Mouse (Mus musculus) CH12.LX (cell line): ENCODE measurements around the gene Shc2. TPM values are rescaled to one million over a fixed set of nuclear protein-coding genes. Genes with fewer than 3 reads are reported as not detected.

ENCODE experiments used
- DNase-seq: peaks from one replicate; pipeline ENCODE4 v3.0.0-alpha.2; 2013; ENCODE audit errors: extremely low read depth
- H3K27ac ChIP-seq: 2 replicates; pipeline ENCODE4 v1.5.1; 2012; ENCODE audit warnings: low read depth, mild to moderate bottlenecking, control low read depth, moderate library complexity; ENCODE audit not compliant: insufficient read depth
- H3K27me3 ChIP-seq: replicated peaks from 2 replicates; pipeline ENCODE3; 2012; ENCODE audit warnings: inconsistent platforms
- H3K36me3 ChIP-seq, 2 experiments: replicated peaks in 1 of 2; 2 replicates each; pipeline versions ENCODE3 to v1.6.1; 2012; ENCODE audit warnings: inconsistent platforms in 1 of 2, low read length in 1 of 2, mild to moderate bottlenecking in 1 of 2, mixed read lengths in 1 of 2, moderate library complexity in 1 of 2; ENCODE audit not compliant: control insufficient read depth in 1 of 2, insufficient read depth in 1 of 2
- H3K4me1 ChIP-seq, 2 experiments: 2 replicates each; pipeline ENCODE4 v1.6.1; 2012; ENCODE audit warnings: inconsistent platforms in 1 of 2, moderate library complexity in 1 of 2; ENCODE audit not compliant: insufficient read depth in 2 of 2, control insufficient read depth in 1 of 2
- H3K4me2 ChIP-seq: 2 replicates; pipeline ENCODE4 v1.6.1; 2012; ENCODE audit warnings: low read depth, mild to moderate bottlenecking, control low read depth; ENCODE audit not compliant: poor library complexity, insufficient read depth, severe bottlenecking
- H3K4me3 ChIP-seq, 3 experiments: fragments of 150-350 bp in 1 of 3; sonication (generic) in 1 of 3; replicated peaks in 1 of 3; 2 replicates each; pipeline versions ENCODE3 to v1.5.1; 2011 to 2012; ENCODE audit warnings: low read depth in 2 of 3, low read length in 2 of 3, mild to moderate bottlenecking in 2 of 3, moderate library complexity in 2 of 3, control low read depth in 1 of 3, improper control_type of control experiment in 1 of 3, inconsistent platforms in 1 of 3, mixed read lengths in 1 of 3; ENCODE audit not compliant: poor library complexity in 1 of 3
- H3K79me2 ChIP-seq: replicated peaks from 2 replicates; pipeline ENCODE4 v1.6.1; 2012; ENCODE audit warnings: mild to moderate bottlenecking, moderate library complexity; ENCODE audit not compliant: control insufficient read depth, poor library complexity, insufficient read depth, severe bottlenecking; ENCODE audit errors: extremely low read depth
- H3K9ac ChIP-seq: 2 replicates; pipeline ENCODE4 v1.6.1; 2012; ENCODE audit warnings: low read depth, mild to moderate bottlenecking, control low read depth, moderate library complexity; ENCODE audit not compliant: insufficient read depth
- H3K9me3 ChIP-seq: replicated peaks from 2 replicates; pipeline ENCODE3; 2012; ENCODE audit warnings: low read length, inconsistent platforms, mixed read lengths
- CHD1 ChIP-seq: IDR thresholded peaks from 2 replicates; pipeline ENCODE4 v1.6.1; 2012; ENCODE audit warnings: low read depth, low read length, improper control_type of control experiment, inconsistent platforms
- CTCF ChIP-seq, 2 experiments: IDR thresholded peaks in 1 of 2; conservative IDR thresholded peaks in 1 of 2; 2 replicates each; pipeline ENCODE4 v1.5.1; 2011 to 2012; ENCODE audit warnings: low read depth in 2 of 2, low read length in 2 of 2, improper control_type of control experiment in 1 of 2, inconsistent platforms in 1 of 2, mild to moderate bottlenecking in 1 of 2, moderate library complexity in 1 of 2
- ETS1 ChIP-seq: conservative IDR thresholded peaks from 2 replicates; pipeline ENCODE4 v1.6.1; 2012; ENCODE audit warnings: low read depth, mild to moderate bottlenecking, inconsistent platforms, low read length, improper control_type of control experiment, moderate library complexity
- HCFC1 ChIP-seq: IDR thresholded peaks from 2 replicates; pipeline ENCODE4 v1.6.1; 2012; ENCODE audit warnings: low read depth, mild to moderate bottlenecking, inconsistent platforms, low read length, improper control_type of control experiment
- JUN ChIP-seq: IDR thresholded peaks from 2 replicates; pipeline ENCODE4 v1.6.1; 2011; ENCODE audit warnings: low read depth, mild to moderate bottlenecking, low read length, improper control_type of control experiment, moderate library complexity; ENCODE audit not compliant: insufficient read depth
- KAT2A ChIP-seq: IDR thresholded peaks from 2 replicates; pipeline ENCODE4 v1.6.1; 2012; ENCODE audit warnings: low read length, improper control_type of control experiment, inconsistent platforms; ENCODE audit not compliant: insufficient replicate concordance
- MAFK ChIP-seq: IDR thresholded peaks from 2 replicates; pipeline ENCODE4 v1.6.1; 2011; ENCODE audit warnings: low read length, improper control_type of control experiment; ENCODE audit not compliant: insufficient replicate concordance
- MAX ChIP-seq: IDR thresholded peaks from 2 replicates; pipeline ENCODE4 v1.6.1; 2011; ENCODE audit warnings: low read length, improper control_type of control experiment
- MAZ ChIP-seq: IDR thresholded peaks from 2 replicates; pipeline ENCODE4 v1.6.1; 2012; ENCODE audit warnings: low read depth, mild to moderate bottlenecking, inconsistent platforms, low read length, improper control_type of control experiment, moderate library complexity
- MEF2A ChIP-seq: IDR thresholded peaks from 2 replicates; pipeline ENCODE4 v1.6.1; 2014; ENCODE audit warnings: low read depth, mild to moderate bottlenecking, inconsistent platforms, low read length, improper control_type of control experiment, borderline replicate concordance
- MXI1 ChIP-seq: IDR thresholded peaks from 2 replicates; pipeline ENCODE4 v1.6.1; 2011; ENCODE audit warnings: mild to moderate bottlenecking, low read depth, low read length, improper control_type of control experiment
- MYC ChIP-seq: IDR thresholded peaks from 2 replicates; pipeline ENCODE4 v1.6.1; 2011; ENCODE audit warnings: low read depth, mild to moderate bottlenecking, improper control_type of control experiment, low read length
- NELFE ChIP-seq: IDR thresholded peaks from 2 replicates; pipeline ENCODE4 v1.6.1; 2011; ENCODE audit warnings: low read depth, low read length, improper control_type of control experiment
- POLR2A ChIP-seq: IDR thresholded peaks from 2 replicates; pipeline ENCODE4 v1.6.1; 2011; ENCODE audit warnings: low read depth, mild to moderate bottlenecking, improper control_type of control experiment, low read length
- POLR2AphosphoS2 ChIP-seq: IDR thresholded peaks from 2 replicates; pipeline ENCODE4 v1.6.1; 2011; ENCODE audit warnings: low read depth, low read length, improper control_type of control experiment
- RAD21 ChIP-seq: IDR thresholded peaks from 2 replicates; pipeline ENCODE4 v1.6.1; 2011; ENCODE audit warnings: low read depth, mild to moderate bottlenecking, low read length, improper control_type of control experiment, moderate library complexity
- SIN3A ChIP-seq: IDR thresholded peaks from 2 replicates; pipeline ENCODE4 v1.6.1; 2012; ENCODE audit warnings: low read length, improper control_type of control experiment, inconsistent platforms
- SMC3 ChIP-seq: IDR thresholded peaks from 2 replicates; pipeline ENCODE4 v1.6.1; 2011; ENCODE audit warnings: low read depth, low read length, improper control_type of control experiment
- TBP ChIP-seq: conservative IDR thresholded peaks from 2 replicates; pipeline ENCODE4 v1.6.1; 2011; ENCODE audit warnings: low read depth, low read length, improper control_type of control experiment
- TCF12 ChIP-seq: IDR thresholded peaks from 2 replicates; pipeline ENCODE4 v1.6.1; 2014; ENCODE audit warnings: low read depth, mild to moderate bottlenecking, inconsistent platforms, low read length, improper control_type of control experiment
- USF2 ChIP-seq: conservative IDR thresholded peaks from 2 replicates; pipeline ENCODE4 v1.6.1; 2011; ENCODE audit warnings: low read depth, low read length, improper control_type of control experiment
- ZC3H11A ChIP-seq: IDR thresholded peaks from 2 replicates; pipeline ENCODE4 v1.6.1; 2012; ENCODE audit warnings: low read depth, mild to moderate bottlenecking, inconsistent platforms, low read length, improper control_type of control experiment
- ZKSCAN1 ChIP-seq: IDR thresholded peaks from 2 replicates; pipeline ENCODE4 v1.6.1; 2012; ENCODE audit warnings: low read depth, inconsistent platforms, low read length, improper control_type of control experiment, borderline replicate concordance
- ZMIZ1 ChIP-seq: IDR thresholded peaks from 2 replicates; pipeline ENCODE4 v1.6.1; 2012; ENCODE audit warnings: low read depth, mild to moderate bottlenecking, inconsistent platforms, low read length, improper control_type of control experiment
- dilution Hi-C: fragments of 300-500 bp; cut with MboI; formaldehyde crosslinking; loops from 2 replicates; pipeline ENCODE4 v1.14.3; 2020; ENCODE audit warnings: low sequenced_read_pairs; ENCODE audit not compliant: extremely low pct_unique_long_range_greater_than_20kb, extremely low pct_ligation_motif_present
- in situ Hi-C: fragments of 300-500 bp; cut with MboI; formaldehyde crosslinking; loops from 3 replicates; pipeline ENCODE4 v1.14.3; 2019; ENCODE audit warnings: low sequenced_read_pairs, low pct_ligation_motif_present, low pct_unique_long_range_greater_than_20kb, mixed read lengths
- polyA plus RNA-seq: library from polyadenylated mRNA; unstranded; fragments of >175 nt; gene quantifications from 2 replicates; pipeline ENCODE4 v1.2.1, GENCODE M21; 2012; ENCODE audit warnings: low read depth; ENCODE audit not compliant: insufficient read length
- total RNA-seq, 2 experiments: library from RNA; depleted of rRNA; stranded (reverse); fragments of 300-350 nt in 1 of 2; fragments of >200 nt in 1 of 2; gene quantifications; 2 replicates each; pipeline ENCODE4 v1.2.3; 2012 to 2014

Gene Shc2
- total and polyA plus RNA-seq, 3 experiments: not detected

DNA sequence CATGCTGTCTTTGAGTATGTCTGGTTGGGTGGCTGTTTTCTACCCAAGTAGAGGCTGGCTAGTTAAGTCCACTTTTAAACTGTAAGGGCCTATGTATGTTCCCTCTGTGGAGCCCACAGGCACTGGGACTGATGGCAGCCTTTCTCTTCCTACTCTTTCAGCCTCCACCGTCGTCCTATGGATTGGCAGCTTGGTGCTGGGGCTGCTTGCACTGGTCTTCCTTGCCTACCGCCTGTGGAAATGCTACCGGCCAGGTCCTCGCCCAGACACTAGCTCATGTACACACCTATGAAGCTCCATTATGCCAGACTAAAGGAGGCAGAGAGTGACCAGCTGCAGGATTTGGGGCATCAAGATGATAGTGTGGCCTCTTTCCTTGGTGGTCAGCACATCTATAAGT, 30.4 kb upstream of the Shc2 start:
- H3K4me1 ChIP-seq: peaks cover 32 to 55% of the 10 kb centered on the region in 2 experiments
- TF ChIP-seq MAZ: no peak
- no peak for TF ChIP-seq JUN
- TF ChIP-seq TCF12: no peak
- TF ChIP-seq ZC3H11A: no peak
- TF ChIP-seq ZMIZ1: no peak
- TF ChIP-seq MAFK: no peak
- TF ChIP-seq ZKSCAN1: no peak
- dilution Hi-C loops: no loop called here
- peaks cover 11% of the 10 kb centered on the region; the same call in 1 of the 2 replicates for H3K79me2 ChIP-seq
- in situ Hi-C loops: no loop called here
- no peak overlapping the region for H3K4me2 ChIP-seq
- no peaks in the 10 kb centered on the region for H3K9me3 ChIP-seq
- H3K36me3 ChIP-seq: peaks cover 2 to 28% of the 10 kb centered on the region in 2 experiments
- no peak overlapping the region for H3K27ac ChIP-seq
- H3K4me3 ChIP-seq: no peak overlapping the region
- no peak overlapping the region for H3K9ac ChIP-seq
- H3K27me3 ChIP-seq: no peaks in the 10 kb centered on the region
- no peak for DNase-seq

DNA sequence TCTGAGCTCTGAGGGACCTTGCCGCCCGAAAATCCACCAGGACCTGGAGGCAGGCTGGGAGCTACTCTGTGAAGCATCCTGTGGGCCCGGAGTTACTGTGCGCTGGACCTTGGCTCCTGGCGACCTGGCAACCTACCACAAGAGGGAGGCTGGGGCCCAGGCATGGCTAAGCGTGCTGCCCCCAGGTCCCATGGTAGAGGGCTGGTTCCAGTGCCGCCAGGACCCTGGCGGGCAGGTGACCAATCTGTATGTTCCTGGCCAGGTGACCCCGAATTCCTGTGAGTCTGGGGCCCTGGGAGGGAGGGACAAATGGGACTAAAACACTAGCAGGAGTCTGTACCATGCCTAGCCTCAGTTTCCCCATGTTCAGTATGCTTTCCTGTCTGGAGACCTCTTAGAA, 28.8 kb upstream of the Shc2 start:
- H3K79me2 ChIP-seq: peaks cover 11% of the 10 kb centered on the region; the same call in 1 of the 2 replicates
- H3K27ac ChIP-seq: peak overlapping the region; percentile 3
- peak in 1 of 2 experiments; percentile 16; a peak in 2 of 4 replicates for TF ChIP-seq CTCF (conservative IDR thresholded peaks at IDR 0.05 in 1 of 2, IDR thresholded peaks at IDR 0.05 in 1 of 2; ENCODE audit: low read depth in 2 of 2, low read length in 2 of 2)
- TF ChIP-seq HCFC1: no peak
- TF ChIP-seq KAT2A: no peak
- TF ChIP-seq TCF12: peak; percentile 23; the same call in 1 of the 2 replicates
- TF ChIP-seq RAD21: peak; percentile 3; the same call in 1 of the 2 replicates
- no peaks in the 10 kb centered on the region for H3K9me3 ChIP-seq
- DNase-seq: no peak
- H3K4me1 ChIP-seq: peaks cover 29 to 54% of the 10 kb centered on the region in 2 experiments
- dilution Hi-C loops: no loop called here
- H3K4me2 ChIP-seq: 0 out of 2 replicates have a peak overlapping the region, but pooled peaks have one; percentile 65
- peaks cover 0 to 25% of the 10 kb centered on the region in 2 experiments for H3K36me3 ChIP-seq
- in situ Hi-C loops: no loop called here
- H3K27me3 ChIP-seq: no peaks in the 10 kb centered on the region
- peak overlapping the region in 2 of 3 experiments; percentile 9 to 59 for H3K4me3 ChIP-seq
- H3K9ac ChIP-seq: no peak overlapping the region; the same call in 1 of the 2 replicates

DNA sequence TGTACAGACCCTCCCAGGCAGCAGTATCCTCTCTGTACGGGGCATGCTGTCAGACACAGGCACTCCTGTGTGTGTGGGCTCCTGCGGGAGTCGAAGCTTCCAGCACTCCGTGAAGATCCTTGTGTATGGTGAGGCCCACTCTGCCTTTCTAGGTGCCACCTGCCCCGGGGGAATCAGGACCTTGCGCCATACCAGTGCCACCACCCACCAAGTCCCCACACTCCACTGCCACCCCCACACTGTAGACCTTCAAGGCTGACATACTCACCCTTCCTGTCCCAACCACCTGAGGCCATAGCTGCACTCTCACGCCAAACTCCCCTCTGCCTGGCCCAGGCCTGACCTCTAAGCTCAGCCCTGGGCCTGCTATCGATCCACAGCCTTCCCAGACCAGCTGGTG, 27.3 kb upstream of the Shc2 start:
- H3K27me3 ChIP-seq: no peaks in the 10 kb centered on the region
- H3K4me3 ChIP-seq: peak overlapping the region; percentile 59 to 78 (median 69)
- peaks cover 31 to 59% of the 10 kb centered on the region in 2 experiments for H3K4me1 ChIP-seq
- H3K4me2 ChIP-seq: peak overlapping the region; percentile 65
- dilution Hi-C loops: no loop called here
- no peak for DNase-seq
- peak overlapping the region; percentile 52 for H3K27ac ChIP-seq
- TF ChIP-seq MAX: no peak
- no peak for TF ChIP-seq HCFC1
- no peak for TF ChIP-seq NELFE
- TF ChIP-seq TBP: no peak
- no peak for TF ChIP-seq MEF2A
- TF ChIP-seq ETS1: no peak
- no peak for TF ChIP-seq MAZ
- TF ChIP-seq USF2: no peak
- no peak for TF ChIP-seq CHD1
- no peak for TF ChIP-seq MXI1
- no peak for TF ChIP-seq RAD21
- no peak for TF ChIP-seq POLR2AphosphoS2
- no peak for TF ChIP-seq POLR2A
- TF ChIP-seq CTCF (conservative IDR thresholded peaks at IDR 0.05 in 1 of 2, IDR thresholded peaks at IDR 0.05 in 1 of 2; ENCODE audit: low read depth in 2 of 2, low read length in 2 of 2): no peak
- TF ChIP-seq SIN3A: no peak
- no peak for TF ChIP-seq MAFK
- no peak for TF ChIP-seq MYC
- TF ChIP-seq SMC3: no peak
- H3K79me2 ChIP-seq: peaks cover 5% of the 10 kb centered on the region; the same call in 1 of the 2 replicates
- peak overlapping the region; percentile 71 for H3K9ac ChIP-seq
- peaks cover 0 to 25% of the 10 kb centered on the region in 2 experiments for H3K36me3 ChIP-seq
- in situ Hi-C loops: no loop called here
- H3K9me3 ChIP-seq: no peaks in the 10 kb centered on the region
